Mouse (Mus musculus): Measurements from ENCODE around the gene Rab6b. TPM values are rescaled to one million over a fixed set of nuclear protein-coding genes. Genes with fewer than 3 reads are reported as not detected.

Gene Rab6b
- polyA plus RNA-seq, 1 experiment from 2014 or later = 4.3 TPM

GRCm38 (mm10) chr9:103175692-103176091 lies 64.1 kb downstream of the Rab6b start:
- no peak overlapping the region for H3K27ac ChIP-seq (ENCODE audit: low read depth, low read length)
- WGBS = 97% methylated on average over 7 of the region's 7 CpGs
- H3K9ac ChIP-seq (ENCODE audit: low read depth, low read length) = no peak overlapping the region
- no peaks in the 10 kb centered on the region for H3K27me3 ChIP-seq (replicated peaks; ENCODE audit: control insufficient read depth, insufficient read depth, low read length)
- no peaks in the 10 kb centered on the region for H3K9me3 ChIP-seq (ENCODE audit: control insufficient read depth)
- no peaks in the 10 kb centered on the region for H3K36me3 ChIP-seq (ENCODE audit: control insufficient read depth, insufficient read depth)
- H3K4me2 ChIP-seq (replicated peaks; ENCODE audit: low read depth) = no peak overlapping the region
- H3K4me1 ChIP-seq (replicated peaks; ENCODE audit: control insufficient read depth, insufficient read depth, low read length) = no peaks in the 10 kb centered on the region
- H3K4me3 ChIP-seq (ENCODE audit: low read depth, low read length) = no peak overlapping the region
- no peak for ATAC-seq
- no peak for TF ChIP-seq CTCF (IDR thresholded peaks at IDR 0.05; ENCODE audit: low read depth)

- peak overlapping the region; percentile 17; the same call in 1 of the 2 replicates for H3K9ac ChIP-seq (ENCODE audit: low read depth, low read length)
- TF ChIP-seq CTCF (IDR thresholded peaks at IDR 0.05; ENCODE audit: low read depth) = no peak
- H3K4me1 ChIP-seq (replicated peaks; ENCODE audit: control insufficient read depth, insufficient read depth, low read length) = no peaks in the 10 kb centered on the region
- 42% methylated on average over 3 of the region's 3 CpGs for WGBS
- H3K27me3 ChIP-seq (replicated peaks; ENCODE audit: control insufficient read depth, insufficient read depth, low read length) = no peaks in the 10 kb centered on the region
- ATAC-seq = no peak
- no peaks in the 10 kb centered on the region for H3K9me3 ChIP-seq (ENCODE audit: control insufficient read depth)
- H3K36me3 ChIP-seq (ENCODE audit: control insufficient read depth, insufficient read depth) = no peaks in the 10 kb centered on the region
- H3K4me2 ChIP-seq (replicated peaks; ENCODE audit: low read depth) = peak overlapping the region; percentile 70
- no peak overlapping the region for H3K27ac ChIP-seq (ENCODE audit: low read depth, low read length)
- peak overlapping the region; percentile 34; the same call in 1 of the 2 replicates for H3K4me3 ChIP-seq (ENCODE audit: low read depth, low read length)
These were observed 68.7 kb downstream of the Rab6b start for GRCm38 (mm10) chr9:103180303-103180702.

GRCm38 (mm10) chr9:103180807-103181565 lies 69.4 kb downstream of the Rab6b start:
- H3K27me3 ChIP-seq (replicated peaks; ENCODE audit: control insufficient read depth, insufficient read depth, low read length) = no peaks in the 10 kb centered on the region
- no peak for TF ChIP-seq CTCF (IDR thresholded peaks at IDR 0.05; ENCODE audit: low read depth)
- H3K4me2 ChIP-seq (replicated peaks; ENCODE audit: low read depth) = peak overlapping the region; percentile 70
- WGBS = 1% methylated on average over 20 of the region's 20 CpGs
- peak; percentile 72; the same call in 1 of the 2 replicates for ATAC-seq
- H3K9me3 ChIP-seq (ENCODE audit: control insufficient read depth) = no peaks in the 10 kb centered on the region
- H3K36me3 ChIP-seq (ENCODE audit: control insufficient read depth, insufficient read depth) = no peaks in the 10 kb centered on the region
- no peaks in the 10 kb centered on the region for H3K4me1 ChIP-seq (replicated peaks; ENCODE audit: control insufficient read depth, insufficient read depth, low read length)
- peak overlapping the region; percentile 34 for H3K4me3 ChIP-seq (ENCODE audit: low read depth, low read length)
- H3K9ac ChIP-seq (ENCODE audit: low read depth, low read length) = peak overlapping the region; percentile 17; the same call in 1 of the 2 replicates
- H3K27ac ChIP-seq (ENCODE audit: low read depth, low read length) = no peak overlapping the region

GRCm38 (mm10) chr9:103181886-103182285 lies 70.3 kb downstream of the Rab6b start:
- 88% methylated on average over 8 of the region's 8 CpGs for WGBS
- H3K36me3 ChIP-seq (ENCODE audit: control insufficient read depth, insufficient read depth) = no peaks in the 10 kb centered on the region
- H3K9me3 ChIP-seq (ENCODE audit: control insufficient read depth) = no peaks in the 10 kb centered on the region
- no peak for TF ChIP-seq CTCF (IDR thresholded peaks at IDR 0.05; ENCODE audit: low read depth)
- no peak overlapping the region for H3K4me2 ChIP-seq (replicated peaks; ENCODE audit: low read depth)
- H3K4me3 ChIP-seq (ENCODE audit: low read depth, low read length) = no peak overlapping the region
- H3K27ac ChIP-seq (ENCODE audit: low read depth, low read length) = no peak overlapping the region
- ATAC-seq = no peak
- H3K27me3 ChIP-seq (replicated peaks; ENCODE audit: control insufficient read depth, insufficient read depth, low read length) = no peaks in the 10 kb centered on the region
- no peaks in the 10 kb centered on the region for H3K4me1 ChIP-seq (replicated peaks; ENCODE audit: control insufficient read depth, insufficient read depth, low read length)
- H3K9ac ChIP-seq (ENCODE audit: low read depth, low read length) = no peak overlapping the region

GRCm38 (mm10) chr9:103184855-103185254 lies 73.3 kb downstream of the Rab6b start:
- ATAC-seq = no peak
- 61% methylated on average over 4 of the region's 4 CpGs for WGBS
- Histone ChIP-seq H3K36me3 (ENCODE audit: control insufficient read depth, insufficient read depth) (peaks cover 18% of the 10 kb centered on the region), H3K9me3 (ENCODE audit: control insufficient read depth) (no peaks in the 10 kb centered on the region), H3K4me2 (replicated peaks; ENCODE audit: low read depth) (no peak overlapping the region), H3K27me3 (replicated peaks; ENCODE audit: control insufficient read depth, insufficient read depth, low read length) (no peaks in the 10 kb centered on the region), H3K9ac (ENCODE audit: low read depth, low read length) (no peak overlapping the region), H3K4me3 (ENCODE audit: low read depth, low read length) (no peak overlapping the region), H3K4me1 (replicated peaks; ENCODE audit: control insufficient read depth, insufficient read depth, low read length) (no peaks in the 10 kb centered on the region), H3K27ac (ENCODE audit: low read depth, low read length) (no peak overlapping the region)
- TF ChIP-seq CTCF (IDR thresholded peaks at IDR 0.05; ENCODE audit: low read depth) = no peak

- no peak for TF ChIP-seq CTCF (IDR thresholded peaks at IDR 0.05; ENCODE audit: low read depth)
- WGBS = 90% methylated on average over 8 of the region's 8 CpGs
- H3K27me3 ChIP-seq (replicated peaks; ENCODE audit: control insufficient read depth, insufficient read depth, low read length) = no peaks in the 10 kb centered on the region
- H3K27ac ChIP-seq (ENCODE audit: low read depth, low read length) = no peak overlapping the region
- no peaks in the 10 kb centered on the region for H3K9me3 ChIP-seq (ENCODE audit: control insufficient read depth)
- no peak overlapping the region for H3K4me2 ChIP-seq (replicated peaks; ENCODE audit: low read depth)
- H3K4me1 ChIP-seq (replicated peaks; ENCODE audit: control insufficient read depth, insufficient read depth, low read length) = no peaks in the 10 kb centered on the region
- H3K36me3 ChIP-seq (ENCODE audit: control insufficient read depth, insufficient read depth) = peaks cover 29% of the 10 kb centered on the region
- H3K4me3 ChIP-seq (ENCODE audit: low read depth, low read length) = no peak overlapping the region
- H3K9ac ChIP-seq (ENCODE audit: low read depth, low read length) = no peak overlapping the region
- no peak for ATAC-seq
These were observed 74.4 kb downstream of the Rab6b start for GRCm38 (mm10) chr9:103185946-103186345.

Measured in intestine, postnatal 0 days (tissue).